Mouse (Mus musculus) heart, embryonic 16.5 days (tissue): ENCODE measurements at regions not wholly inside any gene's neighbourhood (a gene's known extent, or its start where the extent isn't known, plus 50 kb on each side); places are given as distances from the start of the nearest gene placed in this dataset.

ENCODE experiments used
- ATAC-seq: fragments of 200-750 bp; cut with Nextera tagmentation; replicated peaks from 2 replicates; pipeline ENCODE4 v1.8.0; 2017; ENCODE audit warnings: moderate number of reproducible peaks; ENCODE audit not compliant: insufficient read depth, low FRiP score; ENCODE audit errors: extremely low read depth
- H3K27ac ChIP-seq: fragments of 300-500 bp; sonication (generic); 2 replicates; pipeline ENCODE4 v1.5.1; 2014; ENCODE audit warnings: mild to moderate bottlenecking, low read length, control low read depth, moderate library complexity
- H3K27me3 ChIP-seq: fragments of 300-500 bp; sonication (generic); 2 replicates; pipeline ENCODE4 v1.6.1; 2014; ENCODE audit warnings: low read length, mixed read lengths; ENCODE audit not compliant: control insufficient read depth, insufficient read depth
- H3K36me3 ChIP-seq: fragments of 300-500 bp; sonication (generic); 2 replicates; pipeline ENCODE4 v1.6.1; 2014; ENCODE audit not compliant: control insufficient read depth, insufficient read depth
- H3K4me1 ChIP-seq: fragments of 300-500 bp; sonication (generic); 2 replicates; pipeline ENCODE4 v1.6.1; 2014; ENCODE audit warnings: low read length, mixed read lengths; ENCODE audit not compliant: control insufficient read depth, insufficient read depth
- H3K4me2 ChIP-seq: fragments of 300-500 bp; sonication (generic); 2 replicates; pipeline ENCODE4 v1.6.1; 2014; ENCODE audit warnings: low read depth, mild to moderate bottlenecking, control low read depth, low read length
- H3K4me3 ChIP-seq: fragments of 300-500 bp; sonication (generic); 2 replicates; pipeline ENCODE4 v1.5.1; 2014; ENCODE audit warnings: mild to moderate bottlenecking, control low read depth, low read length
- H3K9ac ChIP-seq: fragments of 300-500 bp; sonication (generic); 2 replicates; pipeline ENCODE4 v1.6.1; 2014; ENCODE audit warnings: low read length, control low read depth
- H3K9me3 ChIP-seq: fragments of 300-500 bp; sonication (generic); replicated peaks from 2 replicates; pipeline ENCODE4 v1.6.1; 2016; ENCODE audit warnings: low read length; ENCODE audit not compliant: control insufficient read depth
- WGBS: fragments of 180-500 bp; shearing (Covaris S2); extraction: QIAGEN DNeasy Blood & Tissue Kit; methylation state at CpG from one replicate; pipeline ENCODE4 v1.1.7; 2014; 5-methylcytosine and 5-hydroxymethylcytosine counted together

DNA sequence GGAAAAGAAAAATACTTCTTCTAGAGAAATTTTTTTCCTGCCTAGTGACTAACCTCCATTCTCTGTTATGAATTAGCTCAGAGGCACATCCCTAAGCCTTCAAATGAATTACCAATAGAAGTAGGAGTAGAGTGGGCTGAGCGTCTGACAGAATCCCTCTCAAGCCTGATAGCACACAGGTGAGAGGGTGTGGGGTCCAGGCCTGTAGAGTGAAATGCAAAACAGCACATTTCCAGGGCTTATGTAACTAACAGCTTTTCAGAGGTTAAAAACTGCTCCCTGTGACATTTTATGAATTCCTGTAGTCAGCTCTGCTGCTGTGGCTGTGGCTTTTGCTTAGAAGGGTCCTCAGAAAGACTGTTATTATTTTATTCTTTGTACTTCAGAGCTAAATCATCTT, 187.7 kb upstream of the AI593442 start:
- Histone ChIP-seq H3K4me2 (no peak overlapping the region), H3K36me3 (no peaks in the 10 kb centered on the region), H3K4me3 (no peak overlapping the region), H3K27me3 (no peaks in the 10 kb centered on the region), H3K9me3 (no peaks in the 10 kb centered on the region), H3K9ac (no peak overlapping the region), H3K4me1 (no peaks in the 10 kb centered on the region), H3K27ac (no peak overlapping the region)
- WGBS, result 74% methylated on average over 1 of the region's 1 CpGs
- no peak for ATAC-seq

DNA sequence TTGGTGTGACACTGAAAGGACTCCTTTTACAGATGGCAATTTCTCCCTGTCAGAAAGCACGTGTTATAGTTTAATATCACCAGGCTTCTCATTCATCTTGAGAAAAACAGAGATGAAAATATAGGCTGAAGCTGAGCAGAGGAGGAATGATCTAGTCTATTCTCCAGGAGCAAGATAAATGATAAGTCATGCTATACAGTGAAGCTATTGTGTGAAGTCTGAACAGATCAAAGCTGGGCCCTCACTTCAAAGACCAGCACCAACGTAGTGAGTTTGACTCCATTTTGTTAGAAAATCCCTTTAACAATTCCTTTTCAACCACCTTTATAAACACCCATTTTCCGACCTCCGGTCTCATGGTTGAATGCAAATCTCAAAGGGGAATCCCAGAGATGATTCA, 180.7 kb upstream of the AI593442 start:
- no peaks in the 10 kb centered on the region for H3K4me1 ChIP-seq
- H3K27ac ChIP-seq, result no peak overlapping the region
- H3K27me3 ChIP-seq, result no peaks in the 10 kb centered on the region
- H3K4me2 ChIP-seq, result no peak overlapping the region
- H3K9me3 ChIP-seq, result peaks cover 6% of the 10 kb centered on the region
- no peak overlapping the region for H3K9ac ChIP-seq
- H3K36me3 ChIP-seq, result no peaks in the 10 kb centered on the region
- no peak for ATAC-seq
- no peak overlapping the region for H3K4me3 ChIP-seq
- WGBS, result 74% methylated on average over 4 of the region's 4 CpGs

DNA sequence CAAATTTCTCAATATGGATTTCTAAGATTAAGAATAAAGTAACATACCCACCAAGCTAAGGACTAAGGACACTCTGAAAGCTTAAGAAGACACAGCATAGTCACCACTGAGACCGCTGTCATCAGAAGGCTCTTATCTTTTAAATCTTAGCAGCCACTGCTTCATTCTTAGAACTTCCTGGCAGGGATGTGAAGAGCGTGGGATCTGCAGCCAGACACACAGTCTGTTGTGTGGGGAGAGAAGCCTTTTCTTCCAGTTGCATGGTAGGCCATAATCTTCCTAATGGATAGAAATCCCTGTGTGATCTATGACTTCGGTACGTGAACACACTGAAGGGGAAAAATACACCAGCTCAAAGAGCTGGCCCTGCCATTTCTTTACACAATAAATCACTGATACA, 178.8 kb upstream of the AI593442 start:
- no peak overlapping the region for H3K4me3 ChIP-seq
- H3K27me3 ChIP-seq, result no peaks in the 10 kb centered on the region
- no peak overlapping the region for H3K9ac ChIP-seq
- peaks cover 6% of the 10 kb centered on the region for H3K9me3 ChIP-seq
- no peaks in the 10 kb centered on the region for H3K4me1 ChIP-seq
- WGBS, result 68% methylated on average over 4 of the region's 4 CpGs
- no peak overlapping the region for H3K27ac ChIP-seq
- ATAC-seq, result no peak
- H3K4me2 ChIP-seq, result no peak overlapping the region
- no peaks in the 10 kb centered on the region for H3K36me3 ChIP-seq

DNA sequence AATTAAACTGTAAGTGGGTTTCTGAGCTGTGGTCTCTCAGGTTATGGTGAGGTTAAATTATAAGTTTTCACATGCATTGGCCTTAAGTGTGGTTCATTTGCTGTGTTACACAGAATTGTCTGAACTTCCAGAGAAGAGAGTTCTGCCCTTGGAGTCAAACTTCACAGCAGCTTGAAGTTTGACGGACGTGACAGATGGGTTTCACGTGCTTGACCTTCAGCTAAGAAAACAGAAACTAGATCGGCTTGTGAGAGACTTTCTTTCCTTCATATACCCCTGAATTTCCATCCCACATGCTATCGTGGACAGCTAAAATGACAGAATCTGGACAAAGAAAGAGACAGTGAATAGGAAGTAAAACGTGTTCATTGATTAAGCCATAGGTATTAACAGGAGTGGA, 173.8 kb upstream of the AI593442 start:
- Histone ChIP-seq H3K9ac (no peak overlapping the region), H3K4me3 (no peak overlapping the region), H3K27ac (no peak overlapping the region), H3K36me3 (no peaks in the 10 kb centered on the region), H3K9me3 (no peaks in the 10 kb centered on the region), H3K4me2 (no peak overlapping the region), H3K27me3 (no peaks in the 10 kb centered on the region), H3K4me1 (no peaks in the 10 kb centered on the region)
- no peak for ATAC-seq
- 57% methylated on average over 6 of the region's 6 CpGs for WGBS

DNA sequence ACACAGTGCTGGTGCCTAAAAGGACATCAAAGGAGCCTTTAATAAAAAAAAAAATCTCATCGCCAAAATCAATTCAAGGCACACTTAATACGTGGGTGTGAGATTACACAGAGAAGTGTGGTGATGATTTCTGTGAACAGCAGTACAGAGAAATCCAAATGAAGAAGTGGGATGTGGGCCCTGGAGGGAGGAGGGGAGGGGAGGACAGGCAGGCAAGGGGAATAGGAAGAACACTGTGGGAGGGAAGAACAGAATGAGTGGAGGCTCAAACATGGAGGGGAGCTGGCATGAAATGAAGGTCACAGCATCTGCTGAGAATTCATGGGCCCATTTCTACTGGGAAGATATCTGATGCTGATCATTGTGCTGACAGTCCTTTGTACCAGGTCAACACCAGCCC, 171.0 kb upstream of the AI593442 start:
- Histone ChIP-seq H3K9me3 (no peaks in the 10 kb centered on the region), H3K4me2 (no peak overlapping the region), H3K27ac (no peak overlapping the region), H3K4me3 (no peak overlapping the region), H3K27me3 (no peaks in the 10 kb centered on the region), H3K9ac (no peak overlapping the region), H3K36me3 (no peaks in the 10 kb centered on the region), H3K4me1 (no peaks in the 10 kb centered on the region)
- WGBS, result 60% methylated on average over 2 of the region's 2 CpGs
- ATAC-seq, result no peak

DNA sequence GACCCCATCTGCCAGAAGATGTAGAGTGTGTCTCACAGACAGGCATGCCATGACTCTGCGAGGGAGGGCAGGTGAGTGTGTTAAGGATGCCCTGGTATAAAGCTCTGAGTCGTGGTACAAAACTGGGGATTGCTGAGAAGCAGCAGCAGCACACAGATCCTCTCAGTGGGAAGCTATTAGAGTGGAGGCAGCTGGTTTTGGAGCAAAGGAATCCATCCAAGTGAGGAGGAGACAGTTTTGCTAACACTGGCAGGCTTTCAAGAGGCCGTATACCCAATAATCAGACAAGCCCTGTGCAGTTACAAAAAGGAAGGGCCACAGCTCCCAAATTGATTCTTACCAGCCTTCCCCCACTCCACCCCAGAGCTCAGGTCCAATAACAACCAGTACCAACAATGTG, 170.4 kb upstream of the AI593442 start:
- Histone ChIP-seq H3K36me3 (no peaks in the 10 kb centered on the region), H3K9ac (no peak overlapping the region), H3K9me3 (no peaks in the 10 kb centered on the region), H3K27ac (no peak overlapping the region), H3K27me3 (no peaks in the 10 kb centered on the region), H3K4me2 (no peak overlapping the region), H3K4me3 (no peak overlapping the region), H3K4me1 (no peaks in the 10 kb centered on the region)
- 68% methylated on average over 3 of the region's 3 CpGs for WGBS
- ATAC-seq, result no peak

DNA sequence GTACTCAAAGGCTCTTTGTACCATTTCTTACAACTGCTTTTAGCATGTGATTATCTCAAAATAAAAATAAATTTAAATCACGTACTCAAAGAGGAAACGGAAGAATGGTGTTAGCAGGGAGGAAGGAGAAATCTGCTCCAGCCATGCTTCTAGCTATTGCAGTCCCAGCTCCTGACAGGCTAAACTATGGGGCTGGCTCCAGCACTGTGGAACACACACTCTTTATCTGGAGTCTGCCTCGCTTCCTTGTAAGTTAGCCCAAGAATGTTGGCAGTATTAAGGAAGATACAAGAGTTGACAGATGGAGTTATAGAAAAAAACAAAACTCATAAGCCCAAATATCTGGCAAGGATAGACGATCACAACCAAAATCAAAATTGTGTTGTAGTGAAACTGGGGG, 161.5 kb upstream of the AI593442 start:
- no peaks in the 10 kb centered on the region for H3K27me3 ChIP-seq
- H3K4me1 ChIP-seq, result no peaks in the 10 kb centered on the region
- H3K36me3 ChIP-seq, result no peaks in the 10 kb centered on the region
- H3K9me3 ChIP-seq, result no peaks in the 10 kb centered on the region
- 51% methylated on average over 4 of the region's 4 CpGs for WGBS
- no peak overlapping the region for H3K9ac ChIP-seq
- ATAC-seq, result no peak
- no peak overlapping the region for H3K27ac ChIP-seq
- no peak overlapping the region for H3K4me2 ChIP-seq
- no peak overlapping the region for H3K4me3 ChIP-seq

DNA sequence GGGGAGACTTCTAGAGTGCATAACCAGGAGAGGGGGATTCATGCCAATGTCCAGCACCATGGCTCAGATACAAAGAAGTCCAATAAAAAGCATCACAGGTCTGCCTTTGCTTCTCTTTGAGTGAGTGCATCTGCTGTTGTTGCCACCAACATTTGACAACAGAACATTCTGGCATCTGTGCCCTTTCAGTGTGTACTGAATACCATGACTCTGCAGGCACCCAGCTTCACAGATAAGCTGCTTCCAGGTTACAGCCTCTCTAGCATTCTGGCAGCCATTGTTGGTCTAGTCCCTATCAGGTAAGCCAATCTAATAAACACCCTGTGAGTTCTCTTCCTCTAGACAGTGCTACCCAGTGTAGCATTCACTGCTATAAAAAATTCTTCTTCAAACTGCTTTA, 160.4 kb upstream of the AI593442 start:
- peaks cover 5% of the 10 kb centered on the region; the same call in 1 of the 2 replicates for H3K4me1 ChIP-seq
- H3K9me3 ChIP-seq, result no peaks in the 10 kb centered on the region
- no peak overlapping the region for H3K4me2 ChIP-seq
- no peak overlapping the region for H3K9ac ChIP-seq
- no peak overlapping the region for H3K27ac ChIP-seq
- no peak for ATAC-seq
- H3K27me3 ChIP-seq, result no peaks in the 10 kb centered on the region
- H3K36me3 ChIP-seq, result no peaks in the 10 kb centered on the region
- no peak overlapping the region for H3K4me3 ChIP-seq

DNA sequence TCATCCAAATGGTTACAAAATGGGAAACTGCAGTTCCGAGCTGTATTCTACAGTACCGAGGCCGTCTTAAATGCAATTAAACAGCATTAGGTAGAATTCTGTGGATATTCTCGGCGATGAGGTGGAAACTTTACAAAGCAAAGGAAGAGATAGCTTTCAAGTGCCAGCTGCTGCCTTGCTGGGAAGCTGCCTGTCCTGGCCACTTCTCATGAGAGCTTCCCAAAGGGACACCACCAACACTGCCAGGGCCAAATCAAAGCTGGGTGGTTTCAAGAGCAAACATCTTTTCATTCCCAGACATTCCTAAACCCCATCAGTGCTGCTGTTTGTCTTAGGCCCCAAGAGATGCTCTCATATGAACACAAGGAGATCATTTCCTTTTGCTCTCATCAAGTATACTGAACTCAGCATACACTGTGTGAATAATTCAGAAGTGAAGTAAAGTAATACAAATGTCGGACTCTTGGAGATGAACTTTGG, 156.6 kb upstream of the AI593442 start:
- no peaks in the 10 kb centered on the region for H3K27me3 ChIP-seq
- no peak for ATAC-seq
- no peak overlapping the region for H3K4me2 ChIP-seq
- no peak overlapping the region for H3K9ac ChIP-seq
- no peaks in the 10 kb centered on the region for H3K36me3 ChIP-seq
- H3K27ac ChIP-seq, result peak overlapping the region; percentile 54; the same call in 1 of the 2 replicates
- H3K4me3 ChIP-seq, result no peak overlapping the region
- peaks cover 5% of the 10 kb centered on the region; the same call in 1 of the 2 replicates for H3K4me1 ChIP-seq
- H3K9me3 ChIP-seq, result no peaks in the 10 kb centered on the region
- 69% methylated on average over 6 of the region's 6 CpGs for WGBS
